Mouse (Mus musculus) kidney, embryonic 16.5 days (tissue): ENCODE results near the gene Zfp637. TPM values are rescaled to one million over a fixed set of nuclear protein-coding genes. Genes with fewer than 3 reads are reported as not detected.
A peak's percentile ranks its signal among the peaks of the same experiment; 100 is the strongest.
"Not testable (repeated sequence)": the region's sequence is repeated elsewhere in the genome, so short reads cannot be mapped to it uniquely, and the experiment has no call there.

Experiments
- ATAC-seq: fragments of 200-750 bp; cut with Nextera tagmentation; 2 replicates; pipeline ENCODE4 v1.8.0; 2017; ENCODE audit warnings: moderate TSS enrichment; ENCODE audit not compliant: low FRiP score, low TSS enrichment
- H3K27ac ChIP-seq: fragments of 300-500 bp; sonication (generic); 2 replicates; pipeline ENCODE4 v1.5.1; 2014; ENCODE audit warnings: low read length
- H3K27me3 ChIP-seq: fragments of 300-500 bp; sonication (generic); 2 replicates; pipeline ENCODE4 v1.6.1; 2014; ENCODE audit warnings: low read length, control low read depth, mixed read lengths; ENCODE audit not compliant: insufficient read depth
- H3K36me3 ChIP-seq: fragments of 300-500 bp; sonication (generic); 2 replicates; pipeline ENCODE4 v1.6.1; 2014; ENCODE audit warnings: low read length, control low read depth, mixed read lengths; ENCODE audit not compliant: insufficient read depth
- H3K4me1 ChIP-seq: fragments of 300-500 bp; sonication (generic); 2 replicates; pipeline ENCODE4 v1.6.1; 2014; ENCODE audit warnings: low read length, control low read depth, mixed read lengths; ENCODE audit not compliant: insufficient read depth
- H3K4me2 ChIP-seq: fragments of 300-500 bp; sonication (generic); replicated peaks from 2 replicates; pipeline ENCODE4 v1.6.1; 2014; ENCODE audit warnings: low read depth, low read length
- H3K4me3 ChIP-seq: fragments of 300-500 bp; sonication (generic); 2 replicates; pipeline ENCODE4 v1.5.1; 2014; ENCODE audit warnings: mild to moderate bottlenecking, low read length
- H3K9ac ChIP-seq: fragments of 300-500 bp; sonication (generic); replicated peaks from 2 replicates; pipeline ENCODE4 v1.6.1; 2014; ENCODE audit warnings: low read length
- H3K9me3 ChIP-seq: fragments of 300-500 bp; sonication (generic); 2 replicates; pipeline ENCODE4 v1.6.1; 2016; ENCODE audit warnings: low read length, control low read depth
- WGBS: fragments of 180-500 bp; shearing (Covaris S2); extraction: QIAGEN DNeasy Blood & Tissue Kit; methylation state at CpG from one replicate; pipeline ENCODE4 v1.1.7; 2014; 5-methylcytosine and 5-hydroxymethylcytosine counted together
- polyA plus RNA-seq: library from polyadenylated mRNA; unstranded; fragments of >200 nt; fragmentation: Nextera tagmentation; extraction: Ambion mirVana; gene quantifications from 2 replicates; pipeline ENCODE4 v1.2.1, GENCODE M21; 2015

The Zfp637 gene
- polyA plus RNA-seq, 1 experiment from 2014 or later, result 105 TPM

DNA sequence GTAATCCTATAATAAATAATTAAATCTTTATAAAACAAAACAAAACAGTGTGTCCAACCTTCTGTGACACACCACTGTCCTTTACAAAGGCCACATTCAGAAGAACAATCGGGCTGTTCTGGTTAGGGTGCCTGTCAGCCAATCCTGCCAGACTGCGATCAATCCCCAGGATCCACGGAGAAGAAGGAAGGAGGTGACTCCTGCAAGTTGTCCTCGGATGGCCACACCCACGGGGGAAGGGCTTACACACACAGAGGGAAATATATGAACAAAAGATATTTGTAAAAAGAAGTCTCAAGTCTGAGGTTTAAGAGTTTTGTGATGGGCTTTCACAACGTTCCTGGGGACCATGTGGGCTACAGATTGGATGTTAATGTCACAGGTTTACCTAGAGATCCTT, 20.9 kb downstream of the Zfp637 start, which contains the start of gene Zfp239:
Zfp239 (plus strand) TSS at position 253 of the 400 bp plus-strand sequence.
- no peak for ATAC-seq
- Histone ChIP-seq H3K9ac (peak within 1 kb of the TSS; percentile 77), H3K27me3 (no peaks in the 10 kb centered on the region), H3K27ac (no peak within 1 kb of the TSS), H3K4me1 (peaks cover 5% of the 10 kb centered on the region; the same call in 1 of the 2 replicates), H3K4me3 (peak within 1 kb of the TSS; percentile 74), H3K36me3 (no peaks in the 10 kb centered on the region), H3K4me2 (peak within 1 kb of the TSS; percentile 80), H3K9me3 (no peaks in the 10 kb centered on the region)
- 77% methylated on average over 6 of the region's 6 CpGs for WGBS

GRCm38 (mm10) chr6:117862465-117862864, 21.5 kb downstream of the Zfp637 start:
- Histone ChIP-seq H3K36me3 (no peaks in the 10 kb centered on the region), H3K4me1 (peaks cover 5% of the 10 kb centered on the region; the same call in 1 of the 2 replicates), H3K9ac (no peak overlapping the region), H3K4me3 (peak overlapping the region; percentile 74; the same call in 1 of the 2 replicates), H3K27me3 (no peaks in the 10 kb centered on the region), H3K27ac (no peak overlapping the region), H3K9me3 (no peaks in the 10 kb centered on the region), H3K4me2 (peak overlapping the region; percentile 80)
- 79% methylated on average over 8 of the region's 8 CpGs for WGBS
- no peak for ATAC-seq

- Histone ChIP-seq H3K9me3 (no peaks in the 10 kb centered on the region), H3K27me3 (no peaks in the 10 kb centered on the region), H3K4me1 (peaks cover 5% of the 10 kb centered on the region; the same call in 1 of the 2 replicates), H3K27ac (no peak overlapping the region), H3K36me3 (no peaks in the 10 kb centered on the region), H3K4me3 (peak overlapping the region; percentile 74), H3K4me2 (peak overlapping the region; percentile 80), H3K9ac (peak overlapping the region; percentile 77)
- WGBS, result 3% methylated on average over 26 of the region's 26 CpGs
- peak; percentile 84 for ATAC-seq
Observed at GRCm38 (mm10) chr6:117862899-117863620, 22.1 kb downstream of the Zfp637 start.

- peak overlapping the region; percentile 77 for H3K9ac ChIP-seq
- WGBS, result 94% methylated on average over 8 of the region's 8 CpGs
- no peak overlapping the region for H3K27ac ChIP-seq
- H3K36me3 ChIP-seq, result no peaks in the 10 kb centered on the region
- no peaks in the 10 kb centered on the region for H3K27me3 ChIP-seq
- peak overlapping the region; percentile 74 for H3K4me3 ChIP-seq
- peaks cover 5% of the 10 kb centered on the region; the same call in 1 of the 2 replicates for H3K4me1 ChIP-seq
- H3K4me2 ChIP-seq, result peak overlapping the region; percentile 80
- ATAC-seq, result no peak
- H3K9me3 ChIP-seq, result no peaks in the 10 kb centered on the region
Observed at GRCm38 (mm10) chr6:117863751-117864150, 22.8 kb downstream of the Zfp637 start.

DNA sequence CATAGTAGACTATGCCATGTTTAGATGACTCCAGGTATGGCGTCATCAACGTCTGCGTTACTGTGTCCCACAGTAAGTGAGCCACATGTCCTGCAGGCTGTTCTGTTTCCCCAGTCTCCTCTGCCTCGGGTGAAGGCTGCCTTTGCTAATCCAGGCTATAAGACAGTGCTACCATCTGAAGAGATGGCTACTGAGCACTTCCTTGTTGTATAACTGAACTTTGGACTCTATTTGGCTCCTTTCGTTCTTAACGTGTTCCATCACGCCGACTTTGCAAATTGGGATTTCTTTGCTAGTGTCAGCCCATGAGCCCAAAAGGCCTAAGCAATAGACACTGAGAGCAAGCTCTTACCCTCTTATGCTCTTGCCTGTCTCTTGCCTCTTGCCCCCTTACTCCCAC, 27.2 kb downstream of the Zfp637 start:
- no peaks in the 10 kb centered on the region; the same call in 1 of the 2 replicates for H3K36me3 ChIP-seq
- no peaks in the 10 kb centered on the region for H3K27me3 ChIP-seq
- ATAC-seq, result no peak
- H3K27ac ChIP-seq, result no peak overlapping the region
- H3K4me2 ChIP-seq, result no peak overlapping the region
- no peak overlapping the region for H3K4me3 ChIP-seq
- no peak overlapping the region for H3K9ac ChIP-seq
- peaks cover 4% of the 10 kb centered on the region; the same call in 1 of the 2 replicates for H3K4me1 ChIP-seq
- 88% methylated on average over 8 of the region's 8 CpGs for WGBS
- no peaks in the 10 kb centered on the region for H3K9me3 ChIP-seq

GRCm38 (mm10) chr6:117871034-117871433, 30.1 kb downstream of the Zfp637 start:
- H3K36me3 ChIP-seq, result no peaks in the 10 kb centered on the region; the same call in 1 of the 2 replicates
- H3K4me2 ChIP-seq, result no peak overlapping the region; the same call in 1 of the 2 replicates
- no peak overlapping the region for H3K4me3 ChIP-seq
- no peaks in the 10 kb centered on the region for H3K4me1 ChIP-seq
- H3K9ac ChIP-seq, result no peak overlapping the region
- no peaks in the 10 kb centered on the region for H3K27me3 ChIP-seq
- no peak overlapping the region for H3K27ac ChIP-seq
- no peak for ATAC-seq
- H3K9me3 ChIP-seq, result no peaks in the 10 kb centered on the region
- WGBS, result 70% methylated on average over 14 of the region's 14 CpGs

DNA sequence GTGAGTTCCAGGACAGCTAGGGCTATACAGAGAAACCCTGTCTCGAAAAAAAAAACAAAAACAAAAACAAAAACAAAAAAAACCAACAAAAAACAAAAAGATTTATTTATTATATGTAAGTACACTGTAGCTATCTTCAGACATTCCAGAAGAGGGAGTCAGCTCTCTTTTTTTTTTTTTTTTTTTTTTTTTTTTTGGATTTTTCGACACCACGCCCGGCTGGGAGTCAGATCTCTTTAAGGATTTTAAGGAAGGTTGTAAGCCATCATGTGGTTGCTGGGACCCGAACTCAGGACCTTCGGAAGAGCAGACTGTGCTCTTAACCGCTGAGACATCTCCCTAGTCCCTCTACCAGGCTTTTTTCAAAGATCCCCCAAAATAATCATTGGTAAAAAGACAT, 32.5 kb downstream of the Zfp637 start:
- H3K36me3 ChIP-seq, ATAC-seq: not testable (repeated sequence)
- WGBS, result 90% methylated on average over 7 of the region's 7 CpGs

GRCm38 (mm10) chr6:117874621-117875281, 33.8 kb downstream of the Zfp637 start:
- ATAC-seq, result no peak
- Histone ChIP-seq H3K4me1 (no peaks in the 10 kb centered on the region), H3K27me3 (no peaks in the 10 kb centered on the region), H3K9me3 (no peaks in the 10 kb centered on the region), H3K36me3 (no peaks in the 10 kb centered on the region; the same call in 1 of the 2 replicates), H3K4me3 (no peak overlapping the region), H3K27ac (no peak overlapping the region), H3K4me2 (no peak overlapping the region), H3K9ac (no peak overlapping the region)
- 73% methylated on average over 3 of the region's 3 CpGs for WGBS

More for the DNA sequence above, 32.5 kb downstream of the Zfp637 start:
- not testable (repeated sequence) for H3K27me3 ChIP-seq, H3K4me1 ChIP-seq, H3K4me3 ChIP-seq, H3K9me3 ChIP-seq, H3K4me2 ChIP-seq, H3K9ac ChIP-seq, H3K27ac ChIP-seq

GRCm38 (mm10) chr6:117878700-117879407, 37.9 kb downstream of the Zfp637 start:
- Histone ChIP-seq H3K4me3 (peak overlapping the region; percentile 58), H3K4me1 (peaks cover 6% of the 10 kb centered on the region; the same call in 1 of the 2 replicates), H3K9ac (peak overlapping the region; percentile 86), H3K27me3 (no peaks in the 10 kb centered on the region), H3K36me3 (no peaks in the 10 kb centered on the region), H3K27ac (peak overlapping the region; percentile 100), H3K4me2 (peak overlapping the region; percentile 78), H3K9me3 (no peaks in the 10 kb centered on the region)
- 11% methylated on average over 26 of the region's 26 CpGs for WGBS
- peak; percentile 91 for ATAC-seq
